Mouse (Mus musculus) intestine, postnatal 0 days (tissue): ENCODE measurements around the gene Msrb3. TPM values are rescaled to one million over a fixed set of nuclear protein-coding genes. Genes with fewer than 3 reads are reported as not detected.

Experiments
- ATAC-seq: fragments of 200-750 bp; cut with Nextera tagmentation; 2 replicates; pipeline ENCODE4 v1.8.0; 2017; ENCODE audit warnings: mild to moderate bottlenecking, moderate TSS enrichment, moderate library complexity
- H3K27ac ChIP-seq: fragments of 300-500 bp; sonication (generic); 2 replicates; pipeline ENCODE4 v1.5.1; 2014; ENCODE audit warnings: mild to moderate bottlenecking, low read depth, low read length, moderate library complexity
- H3K27me3 ChIP-seq: fragments of 300-500 bp; sonication (generic); replicated peaks from 2 replicates; pipeline ENCODE4 v1.6.1; 2014; ENCODE audit warnings: low read length, mixed read lengths; ENCODE audit not compliant: control insufficient read depth, insufficient read depth
- H3K36me3 ChIP-seq: fragments of 300-500 bp; sonication (generic); 2 replicates; pipeline ENCODE4 v1.6.1; 2014; ENCODE audit warnings: mild to moderate bottlenecking, moderate library complexity; ENCODE audit not compliant: control insufficient read depth, insufficient read depth
- H3K4me1 ChIP-seq: fragments of 300-500 bp; sonication (generic); replicated peaks from 2 replicates; pipeline ENCODE4 v1.6.1; 2014; ENCODE audit warnings: antibody characterized with exemption, low read length, mixed read lengths; ENCODE audit not compliant: control insufficient read depth, insufficient read depth
- H3K4me2 ChIP-seq: fragments of 300-500 bp; sonication (generic); replicated peaks from 2 replicates; pipeline ENCODE4 v1.6.1; 2014; ENCODE audit warnings: low read depth, mild to moderate bottlenecking, moderate library complexity
- H3K4me3 ChIP-seq: fragments of 300-500 bp; sonication (generic); 2 replicates; pipeline ENCODE4 v1.5.1; 2014; ENCODE audit warnings: low read depth, low read length
- H3K9ac ChIP-seq: fragments of 300-500 bp; sonication (generic); 2 replicates; pipeline ENCODE4 v1.6.1; 2014; ENCODE audit warnings: mild to moderate bottlenecking, low read depth, low read length
- H3K9me3 ChIP-seq: fragments of 300-500 bp; sonication (generic); 2 replicates; pipeline ENCODE4 v1.6.1; 2016; ENCODE audit warnings: mixed run types; ENCODE audit not compliant: control insufficient read depth
- CTCF ChIP-seq: sonication (generic); IDR thresholded peaks from 2 replicates; pipeline ENCODE4 v1.5.1; 2016; ENCODE audit warnings: low read depth, mild to moderate bottlenecking, control low read depth, antibody characterized with exemption, moderate library complexity
- WGBS: fragments of 180-500 bp; shearing (Covaris S2); extraction: QIAGEN DNeasy Blood & Tissue Kit; methylation state at CpG from one replicate; pipeline ENCODE4 v1.1.7; 2014; 5-methylcytosine and 5-hydroxymethylcytosine counted together
- polyA plus RNA-seq: library from polyadenylated mRNA; unstranded; fragments of >200 nt; fragmentation: Nextera tagmentation; extraction: Ambion mirVana; gene quantifications from 2 replicates; pipeline ENCODE4 v1.2.1, GENCODE M21; 2015

Msrb3 gene
- polyA plus RNA-seq, 1 experiment from 2014 or later = 17.2 TPM

GRCm38 (mm10) chr10:120882347-120883068 is 16.4 kb downstream of the Msrb3 start:
- WGBS = 30% methylated on average over 17 of the region's 17 CpGs
- Histone ChIP-seq H3K36me3 (no peaks in the 10 kb centered on the region), H3K4me2 (peak overlapping the region; percentile 44), H3K4me1 (no peaks in the 10 kb centered on the region), H3K4me3 (no peak overlapping the region; the same call in 1 of the 2 replicates), H3K27me3 (no peaks in the 10 kb centered on the region), H3K27ac (no peak overlapping the region), H3K9ac (no peak overlapping the region), H3K9me3 (no peaks in the 10 kb centered on the region)
- ATAC-seq = no peak
- TF ChIP-seq CTCF = no peak

- Histone ChIP-seq H3K9ac (no peak overlapping the region), H3K9me3 (no peaks in the 10 kb centered on the region), H3K27ac (no peak overlapping the region), H3K4me1 (peaks cover 5% of the 10 kb centered on the region), H3K4me2 (peak overlapping the region; percentile 69), H3K4me3 (no peak overlapping the region), H3K36me3 (no peaks in the 10 kb centered on the region), H3K27me3 (no peaks in the 10 kb centered on the region)
- no peak for ATAC-seq
- TF ChIP-seq CTCF = no peak
- 67% methylated on average over 20 of the region's 20 CpGs for WGBS
Measured at GRCm38 (mm10) chr10:120876549-120877270, 22.2 kb downstream of the Msrb3 start.

DNA sequence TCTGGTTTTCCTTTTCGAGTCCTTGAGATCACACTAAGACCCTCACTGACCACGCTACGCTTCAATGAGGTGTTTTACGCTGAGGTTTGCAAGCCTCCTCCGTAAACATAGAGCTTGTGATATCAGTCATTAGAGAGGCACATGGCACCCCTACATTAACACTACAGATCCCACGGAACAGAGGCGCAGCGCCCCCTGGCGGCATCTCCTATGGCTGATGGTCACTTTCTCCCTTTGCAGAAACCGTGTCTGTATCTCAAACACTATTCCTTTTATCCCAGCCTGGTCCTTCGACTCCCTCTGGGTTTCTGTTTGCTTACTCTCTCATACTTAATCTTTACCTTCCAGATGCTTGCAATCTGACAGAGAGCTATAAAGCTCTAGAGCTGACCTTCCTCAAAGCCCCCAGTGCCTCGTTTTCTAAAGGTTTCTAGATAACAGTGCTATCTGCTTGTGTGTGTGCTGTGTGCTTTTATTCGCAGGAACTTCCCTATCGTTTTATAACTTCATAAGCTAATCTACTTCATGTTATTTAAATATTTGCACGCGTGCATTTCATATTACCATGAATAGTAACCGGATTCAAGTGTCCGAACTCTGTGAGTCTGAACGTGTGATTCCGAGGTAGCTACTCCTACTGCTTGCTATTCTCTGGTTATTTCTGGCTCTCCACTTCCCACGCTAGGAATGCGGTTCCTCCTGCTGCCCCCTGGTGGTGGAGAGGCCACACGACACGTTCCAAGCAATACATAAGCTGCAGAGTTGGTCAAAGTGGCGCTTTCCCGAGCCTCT is 23.0 kb downstream of the Msrb3 start:
- no peak overlapping the region for H3K9ac ChIP-seq
- peak overlapping the region; percentile 69 for H3K4me2 ChIP-seq
- H3K27ac ChIP-seq = no peak overlapping the region
- no peaks in the 10 kb centered on the region for H3K36me3 ChIP-seq
- H3K27me3 ChIP-seq = no peaks in the 10 kb centered on the region
- no peaks in the 10 kb centered on the region for H3K9me3 ChIP-seq
- peaks cover 5% of the 10 kb centered on the region for H3K4me1 ChIP-seq
- peak overlapping the region; percentile 25 for H3K4me3 ChIP-seq
- 14% methylated on average over 26 of the region's 26 CpGs for WGBS
- ATAC-seq = peak; percentile 72
- peak; percentile 98 for TF ChIP-seq CTCF

- no peak overlapping the region for H3K9ac ChIP-seq
- 65% methylated on average over 12 of the region's 12 CpGs for WGBS
- H3K4me1 ChIP-seq = peaks cover 5% of the 10 kb centered on the region
- no peak for ATAC-seq
- H3K4me3 ChIP-seq = no peak overlapping the region
- no peaks in the 10 kb centered on the region for H3K36me3 ChIP-seq
- H3K27me3 ChIP-seq = no peaks in the 10 kb centered on the region
- H3K4me2 ChIP-seq = peak overlapping the region; percentile 73; the same call in 1 of the 2 replicates
- TF ChIP-seq CTCF = no peak
- H3K9me3 ChIP-seq = no peaks in the 10 kb centered on the region
- no peak overlapping the region for H3K27ac ChIP-seq
Measured at GRCm38 (mm10) chr10:120874261-120874660, 24.6 kb downstream of the Msrb3 start.

DNA sequence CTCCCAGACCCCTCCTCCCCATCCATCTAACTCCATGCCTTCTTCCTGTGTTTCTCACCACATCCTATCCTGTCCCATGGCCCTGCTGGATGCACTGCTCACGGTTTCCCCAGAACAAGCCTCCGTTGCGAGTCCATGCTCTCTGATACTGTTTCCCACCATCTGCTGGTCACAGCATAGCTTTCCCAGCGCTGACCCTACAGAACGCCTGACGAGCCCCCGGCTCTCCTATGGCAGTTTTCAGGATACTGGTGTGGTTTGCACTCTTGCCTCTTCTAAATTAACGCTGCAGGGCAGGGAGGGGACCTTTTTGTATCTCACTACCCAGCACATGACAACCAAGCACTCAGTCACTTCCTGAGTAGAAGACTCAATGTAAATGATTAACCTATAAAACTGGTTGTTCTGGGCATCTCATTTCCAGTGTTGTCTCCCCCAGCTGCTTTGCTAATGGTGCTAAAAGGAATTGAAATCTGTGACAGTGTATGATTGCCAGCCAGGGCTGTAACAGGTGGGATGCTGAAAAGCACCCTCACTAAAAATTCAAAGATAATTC is 25.2 kb downstream of the Msrb3 start:
- TF ChIP-seq CTCF = no peak
- Histone ChIP-seq H3K4me2 (peak overlapping the region; percentile 73), H3K9me3 (no peaks in the 10 kb centered on the region), H3K4me1 (peaks cover 5% of the 10 kb centered on the region), H3K36me3 (no peaks in the 10 kb centered on the region), H3K27ac (no peak overlapping the region), H3K4me3 (peak overlapping the region; percentile 31), H3K27me3 (no peaks in the 10 kb centered on the region), H3K9ac (no peak overlapping the region)
- no peak for ATAC-seq
- 24% methylated on average over 8 of the region's 8 CpGs for WGBS

DNA sequence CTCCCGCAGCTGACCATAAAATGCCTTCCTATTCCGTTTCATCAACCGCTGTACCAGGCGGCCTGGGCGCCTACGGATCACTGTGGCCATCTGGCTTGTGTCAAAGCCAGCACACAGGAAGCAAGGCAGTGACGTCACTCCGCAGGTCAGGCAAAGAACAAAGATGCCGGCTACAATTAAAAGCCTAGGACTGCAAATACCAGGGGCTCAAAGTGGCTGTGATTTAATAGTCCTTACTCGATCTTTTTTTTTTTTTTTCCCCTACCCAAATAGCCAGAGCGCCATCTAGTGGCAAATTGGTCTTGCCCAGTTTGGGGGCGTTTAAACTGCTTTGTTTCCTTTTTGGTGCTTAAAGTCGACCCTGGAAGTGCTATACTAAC is 26.4 kb downstream of the Msrb3 start:
- peak overlapping the region; percentile 73 for H3K4me2 ChIP-seq
- WGBS = 3% methylated on average over 13 of the region's 13 CpGs
- H3K27me3 ChIP-seq = no peaks in the 10 kb centered on the region
- ATAC-seq = peak; percentile 70
- H3K9me3 ChIP-seq = no peaks in the 10 kb centered on the region
- H3K4me1 ChIP-seq = peaks cover 5% of the 10 kb centered on the region
- no peak overlapping the region for H3K9ac ChIP-seq
- H3K4me3 ChIP-seq = peak overlapping the region; percentile 31
- peak overlapping the region; percentile 41; the same call in 1 of the 2 replicates for H3K27ac ChIP-seq
- no peaks in the 10 kb centered on the region for H3K36me3 ChIP-seq
- peak; percentile 74 for TF ChIP-seq CTCF
